Mouse (Mus musculus): ENCODE data around the gene Ubxn1.

- TF ChIP-seq CTCF (IDR thresholded peaks at IDR 0.05; ENCODE audit: extremely low read depth, insufficient read depth, insufficient read length, insufficient replicate concordance) (peak; percentile 13; the same call in 1 of the 2 replicates), POLR2A (IDR thresholded peaks at IDR 0.05; ENCODE audit: low read depth, low read length) (peak; percentile 23; the same call in 1 of the 2 replicates)
Measured at GRCm38 (mm10) chr19:8837251-8837791, 34.0 kb upstream of the Ubxn1 start, which contains the start of gene Bscl2.
